Mouse (Mus musculus) heart, embryonic 14.5 days (tissue): Measurements from ENCODE around the gene A3galt2. TPM values are rescaled to one million over a fixed set of nuclear protein-coding genes. Genes with fewer than 3 reads are reported as not detected.

Source experiments
- ATAC-seq: fragments of 200-750 bp; cut with Nextera tagmentation; 2 replicates; pipeline ENCODE4 v1.8.0; 2017; ENCODE audit warnings: low read depth, moderate TSS enrichment; ENCODE audit not compliant: insufficient number of reproducible peaks, insufficient read depth, low FRiP score
- H3K27ac ChIP-seq, 2 experiments: fragments of 200-500 bp in 1 of 2; fragments of 300-500 bp in 1 of 2; sonication (generic) in 1 of 2; replicated peaks in 1 of 2; 2 replicates each; pipeline ENCODE4 v1.5.1; 2012 to 2014; ENCODE audit warnings: low read depth in 2 of 2, low read length in 2 of 2, control low read depth in 1 of 2, mild to moderate bottlenecking in 1 of 2, mixed read lengths in 1 of 2; ENCODE audit not compliant: control insufficient read depth in 1 of 2, insufficient read depth in 1 of 2
- H3K27me3 ChIP-seq: fragments of 300-500 bp; sonication (generic); 2 replicates; pipeline ENCODE4 v1.6.1; 2014; ENCODE audit warnings: mild to moderate bottlenecking, low read length, control low read depth; ENCODE audit not compliant: control insufficient read depth, insufficient read depth
- H3K36me3 ChIP-seq: fragments of 300-500 bp; sonication (generic); 2 replicates; pipeline ENCODE4 v1.6.1; 2014; ENCODE audit warnings: mild to moderate bottlenecking, control low read depth, low read length, mixed read lengths; ENCODE audit not compliant: control insufficient read depth, insufficient read depth
- H3K4me1 ChIP-seq, 2 experiments: fragments of 200-500 bp in 1 of 2; fragments of 300-500 bp in 1 of 2; sonication (generic) in 1 of 2; 2 replicates each; pipeline ENCODE4 v1.6.1; 2012 to 2014; ENCODE audit warnings: low read length in 2 of 2, control low read depth in 1 of 2, mixed read lengths in 1 of 2; ENCODE audit not compliant: control insufficient read depth in 2 of 2, insufficient read depth in 2 of 2
- H3K4me2 ChIP-seq: fragments of 300-500 bp; sonication (generic); 2 replicates; pipeline ENCODE4 v1.6.1; 2014; ENCODE audit warnings: mild to moderate bottlenecking, low read length
- H3K4me3 ChIP-seq, 2 experiments: fragments of 200-500 bp in 1 of 2; fragments of 300-500 bp in 1 of 2; sonication (generic) in 1 of 2; 2 replicates each; pipeline ENCODE4 v1.5.1; 2012 to 2014; ENCODE audit warnings: low read length in 2 of 2, mild to moderate bottlenecking in 2 of 2, control low read depth in 1 of 2, low read depth in 1 of 2, moderate library complexity in 1 of 2; ENCODE audit not compliant: control insufficient read depth in 1 of 2, insufficient read depth in 1 of 2
- H3K9ac ChIP-seq: fragments of 300-500 bp; sonication (generic); 2 replicates; pipeline ENCODE4 v1.6.1; 2014; ENCODE audit warnings: mild to moderate bottlenecking, low read length
- H3K9me3 ChIP-seq: fragments of 300-500 bp; sonication (generic); 2 replicates; pipeline ENCODE4 v1.6.1; 2016; ENCODE audit warnings: low read length, control low read depth; ENCODE audit not compliant: control insufficient read depth
- WGBS: fragments of 180-500 bp; shearing (Covaris S2); extraction: QIAGEN DNeasy Blood & Tissue Kit; methylation state at CpG from one replicate; pipeline ENCODE4 v1.1.7; 2014; 5-methylcytosine and 5-hydroxymethylcytosine counted together
- polyA plus RNA-seq: library from polyadenylated mRNA; unstranded; fragments of >200 nt; fragmentation: Nextera tagmentation; extraction: Ambion mirVana; gene quantifications from 2 replicates; pipeline ENCODE4 v1.2.1, GENCODE M21; 2014

A3galt2 gene
- 0.12 and 0.13 TPM in 2 replicates for polyA plus RNA-seq

DNA sequence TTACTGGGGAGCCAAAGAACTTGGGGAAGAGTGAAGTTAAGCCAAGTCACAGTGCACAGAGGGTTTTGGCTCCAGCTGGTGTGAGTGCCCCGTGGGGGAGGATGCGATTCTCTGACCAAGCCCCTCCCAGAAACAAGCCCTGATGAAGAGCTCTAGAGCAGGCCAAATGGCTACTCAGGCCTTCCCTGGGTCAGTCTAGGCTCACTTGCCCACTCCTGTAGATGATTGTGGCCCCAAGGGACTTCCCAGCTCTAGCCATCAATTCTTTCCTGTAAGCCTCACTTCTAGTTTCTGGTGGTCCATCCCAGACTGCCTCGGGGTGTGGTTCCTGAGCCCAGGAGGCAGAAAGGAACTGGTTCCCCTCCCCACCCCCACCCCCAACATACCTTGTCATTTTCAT is at the start of gene A3galt2:
TSS of gene A3galt2 (plus strand) at position 301 of the 400 bp plus-strand sequence.
- Histone ChIP-seq H3K36me3 (peaks cover 49% of the 10 kb centered on the region), H3K4me1 (no peaks in the 10 kb centered on the region), H3K27ac (0 out of 4 replicates have a peak within 1 kb of the TSS, but pooled peaks of 1 of the 2 experiments have one; percentile 4), H3K27me3 (no peaks in the 10 kb centered on the region), H3K9me3 (no peaks in the 10 kb centered on the region), H3K9ac (no peak within 1 kb of the TSS), H3K4me2 (no peak within 1 kb of the TSS), H3K4me3 (no peak within 1 kb of the TSS)
- 66% methylated on average over 3 of the region's 3 CpGs for WGBS
- no peak for ATAC-seq

GRCm38 (mm10) chr4:128706626-128707025 is 48.5 kb upstream of the A3galt2 start:
- Histone ChIP-seq H3K4me2 (peak overlapping the region; percentile 16; the same call in 1 of the 2 replicates), H3K9ac (no peak overlapping the region), H3K27me3 (peaks cover 34% of the 10 kb centered on the region), H3K27ac (no peak overlapping the region), H3K9me3 (no peaks in the 10 kb centered on the region), H3K36me3 (no peaks in the 10 kb centered on the region), H3K4me3 (no peak overlapping the region), H3K4me1 (peaks cover 5 to 13% of the 10 kb centered on the region in 2 experiments)
- 2% methylated on average over 9 of the region's 9 CpGs for WGBS
- 0 out of 2 replicates have a peak, but pooled peaks have one; percentile 55 for ATAC-seq

DNA sequence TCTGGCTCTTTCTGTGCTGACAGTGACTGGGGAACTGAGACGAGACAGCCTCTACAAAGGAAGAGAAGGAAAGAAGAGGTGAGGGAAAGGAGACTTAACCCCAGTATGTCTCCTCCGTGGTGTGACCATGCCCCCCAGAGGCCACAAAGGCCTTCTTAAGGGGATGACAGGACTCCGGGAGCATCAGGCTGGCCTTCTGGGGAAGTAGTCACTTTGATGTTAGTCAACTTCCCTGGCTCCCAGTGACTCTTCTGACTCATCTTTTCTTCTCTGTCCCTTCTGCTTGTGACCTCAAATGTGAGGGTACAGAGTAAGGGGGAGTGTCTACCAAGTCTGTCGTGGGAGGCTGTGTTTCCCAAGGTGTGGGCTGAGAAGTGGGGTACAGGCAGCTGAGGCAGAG is 47.8 kb upstream of the A3galt2 start:
- WGBS = 25% methylated on average over 4 of the region's 4 CpGs
- peaks cover 9 to 20% of the 10 kb centered on the region in 2 experiments for H3K4me1 ChIP-seq
- H3K4me2 ChIP-seq = no peak overlapping the region
- no peak for ATAC-seq
- H3K9ac ChIP-seq = no peak overlapping the region
- no peak overlapping the region for H3K27ac ChIP-seq
- H3K4me3 ChIP-seq = no peak overlapping the region
- no peaks in the 10 kb centered on the region for H3K36me3 ChIP-seq
- H3K9me3 ChIP-seq = no peaks in the 10 kb centered on the region
- peaks cover 30% of the 10 kb centered on the region for H3K27me3 ChIP-seq

- WGBS = 68% methylated on average over 15 of the region's 15 CpGs
- ATAC-seq = no peak
- Histone ChIP-seq H3K27ac (no peak overlapping the region), H3K4me1 (peaks cover 12 to 23% of the 10 kb centered on the region in 2 experiments), H3K36me3 (no peaks in the 10 kb centered on the region), H3K9me3 (no peaks in the 10 kb centered on the region), H3K9ac (no peak overlapping the region; the same call in 1 of the 2 replicates), H3K4me3 (no peak overlapping the region), H3K4me2 (no peak overlapping the region), H3K27me3 (peaks cover 30% of the 10 kb centered on the region)
Measured at GRCm38 (mm10) chr4:128709061-128709780, 45.9 kb upstream of the A3galt2 start.

DNA sequence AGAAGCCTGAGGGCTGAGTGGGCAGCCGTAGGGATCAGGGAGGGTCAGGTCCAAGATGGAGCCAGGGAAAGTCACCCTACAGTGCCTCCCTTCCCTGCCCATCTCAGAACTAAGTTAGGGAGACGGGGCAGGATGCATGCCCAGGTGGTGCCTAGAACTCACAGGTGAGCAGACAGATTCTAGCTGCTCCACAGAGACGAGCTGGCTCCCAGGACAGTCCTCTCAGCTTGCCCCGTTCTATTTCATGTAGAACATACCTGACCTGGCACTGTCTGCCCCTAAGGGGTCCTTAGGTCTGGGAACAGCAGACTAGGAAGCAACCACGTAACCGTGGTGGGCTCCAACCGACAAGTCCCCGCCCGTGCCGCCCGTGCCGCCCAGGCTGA is 45.4 kb upstream of the A3galt2 start:
- Histone ChIP-seq H3K9me3 (no peaks in the 10 kb centered on the region), H3K4me2 (no peak overlapping the region), H3K27me3 (peaks cover 30% of the 10 kb centered on the region), H3K36me3 (no peaks in the 10 kb centered on the region), H3K27ac (no peak overlapping the region), H3K9ac (no peak overlapping the region), H3K4me3 (no peak overlapping the region), H3K4me1 (peaks cover 12 to 23% of the 10 kb centered on the region in 2 experiments)
- ATAC-seq = no peak
- 86% methylated on average over 12 of the region's 12 CpGs for WGBS

- Histone ChIP-seq H3K27ac (no peak overlapping the region), H3K36me3 (no peaks in the 10 kb centered on the region), H3K4me3 (no peak overlapping the region), H3K9me3 (no peaks in the 10 kb centered on the region), H3K4me1 (peaks cover 14 to 24% of the 10 kb centered on the region in 2 experiments), H3K9ac (no peak overlapping the region), H3K4me2 (no peak overlapping the region), H3K27me3 (peaks cover 26% of the 10 kb centered on the region)
- no peak for ATAC-seq
- WGBS = 85% methylated on average over 6 of the region's 6 CpGs
Measured at GRCm38 (mm10) chr4:128710286-128710685, 44.9 kb upstream of the A3galt2 start.

DNA sequence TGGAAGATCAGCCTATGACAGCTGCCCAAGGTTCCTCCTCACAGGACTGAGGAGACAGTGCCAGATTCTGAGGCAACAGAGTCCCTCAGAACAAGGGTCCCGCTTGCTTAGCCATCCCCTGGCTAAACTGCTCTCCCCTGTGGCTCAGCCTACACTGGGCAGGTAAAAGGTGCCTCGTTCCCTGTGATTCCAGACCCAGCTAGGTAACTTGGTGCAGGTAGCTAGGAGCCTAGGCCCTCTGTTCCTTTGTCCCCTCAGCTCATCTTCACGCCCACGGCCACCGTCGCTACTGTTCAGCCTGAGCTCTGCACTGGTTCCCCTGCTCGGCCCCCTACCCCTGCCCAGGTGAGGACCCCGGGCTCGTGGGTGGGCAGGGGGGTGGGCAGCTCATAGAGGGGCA is 44.4 kb upstream of the A3galt2 start:
- Histone ChIP-seq H3K27ac (no peak overlapping the region), H3K27me3 (peaks cover 25% of the 10 kb centered on the region), H3K4me2 (no peak overlapping the region), H3K36me3 (no peaks in the 10 kb centered on the region), H3K9me3 (no peaks in the 10 kb centered on the region), H3K4me1 (peaks cover 19 to 29% of the 10 kb centered on the region in 2 experiments), H3K9ac (no peak overlapping the region), H3K4me3 (no peak overlapping the region)
- no peak for ATAC-seq
- 68% methylated on average over 9 of the region's 9 CpGs for WGBS
